Mouse (Mus musculus): ENCODE results near the gene Cacnb4.

DNA sequence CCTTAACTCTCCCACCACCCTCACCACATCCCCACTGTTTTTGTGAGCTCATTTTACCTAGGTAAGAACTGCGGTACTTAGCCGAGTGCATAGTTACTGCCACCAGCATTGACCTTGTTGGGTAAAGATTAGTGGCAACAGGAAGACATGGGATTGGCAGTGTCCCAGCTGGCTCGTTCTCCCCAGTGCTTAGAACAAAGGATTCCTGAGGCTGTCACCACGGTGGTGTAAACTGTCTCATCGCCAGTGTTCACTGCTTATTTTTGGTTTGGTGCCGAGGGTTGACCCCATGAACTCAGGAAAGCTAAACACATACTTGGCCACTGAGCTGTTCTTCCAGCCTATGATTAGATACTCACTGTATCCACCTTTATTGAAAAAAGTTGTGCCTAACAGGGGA is 238.6 kb downstream of the Cacnb4 start:
- TF ChIP-seq USF1 (IDR thresholded peaks at IDR 0.05; ENCODE audit: low read depth), result no peak
- TF ChIP-seq REST (IDR thresholded peaks at IDR 0.05; ENCODE audit: insufficient read depth, insufficient read length), result no peak
- TF ChIP-seq TCF3 (IDR thresholded peaks at IDR 0.05; ENCODE audit: insufficient read length, low read depth), result no peak

Data from myocyte (in vitro differentiated cells).